Mouse (Mus musculus) urinary bladder, adult 18-20 months (tissue): ENCODE results near the gene Zbtb16.

Experiments used
- DNase-seq, 2 experiments: peaks; one replicate each; pipeline ENCODE4 v3.0.0; 2022; ENCODE audit warnings: low spot score in 2 of 2, mixed read lengths in 2 of 2

Gene Zbtb16

DNA sequence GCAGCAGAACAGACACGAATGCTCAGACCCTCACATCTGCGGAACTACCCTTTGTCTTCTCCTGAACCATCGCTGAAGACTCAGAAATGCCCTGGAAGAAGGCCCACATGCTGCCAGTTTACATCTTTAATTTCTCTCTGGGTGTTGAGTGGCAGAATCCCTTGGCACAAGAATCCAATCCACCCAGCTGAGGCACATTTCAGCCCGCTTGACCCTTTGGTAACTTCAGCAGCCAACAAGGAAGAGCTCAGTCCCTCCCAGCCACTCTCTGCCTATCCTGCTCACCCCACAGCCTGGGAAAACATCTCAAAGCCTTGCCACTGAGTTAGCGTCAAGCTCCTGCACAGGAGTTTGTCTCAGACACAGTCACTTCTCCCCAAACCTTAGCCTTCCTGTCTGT, 162.2 kb downstream of the Zbtb16 start:
- no peak for DNase-seq

DNA sequence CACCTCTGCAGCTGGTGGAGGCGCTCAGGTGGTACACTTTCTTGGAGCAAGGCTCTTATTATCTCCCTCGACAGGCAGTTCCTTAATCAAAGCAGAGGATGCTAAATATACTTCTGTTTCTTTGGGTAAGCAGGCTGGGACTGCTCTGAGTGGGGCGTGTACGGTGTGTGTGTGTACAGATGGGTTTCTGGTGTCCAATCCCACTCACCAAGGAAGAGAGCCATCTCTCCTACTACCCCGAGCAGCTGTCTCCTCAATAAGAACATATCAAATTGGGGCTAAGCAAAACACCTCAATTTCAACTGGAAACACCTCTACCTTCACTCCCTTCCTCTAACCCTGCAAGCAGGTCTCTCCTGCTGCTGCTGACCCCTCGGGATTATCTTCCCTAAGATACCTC, 162.8 kb downstream of the Zbtb16 start:
- DNase-seq, result no peak

DNA sequence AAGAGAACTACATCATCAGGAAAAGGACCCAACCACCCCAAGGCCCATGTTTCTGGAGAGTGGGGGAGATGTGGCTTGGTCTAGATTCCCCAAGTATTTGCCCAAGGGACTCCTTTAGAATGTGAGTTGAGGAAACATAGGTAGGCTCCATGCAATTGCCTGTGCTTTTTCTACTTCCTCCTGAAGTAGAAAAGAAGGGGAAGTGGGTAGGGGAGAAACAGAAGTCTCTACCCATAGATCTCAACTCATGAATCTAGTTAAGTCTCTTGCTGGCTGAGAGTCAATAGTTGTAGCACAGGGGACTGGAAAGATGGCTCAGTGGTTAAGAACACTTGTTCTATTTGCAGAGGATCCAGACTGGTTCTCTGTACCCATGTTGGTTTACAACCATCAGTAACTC, 164.2 kb downstream of the Zbtb16 start:
- DNase-seq, result no peak

DNA sequence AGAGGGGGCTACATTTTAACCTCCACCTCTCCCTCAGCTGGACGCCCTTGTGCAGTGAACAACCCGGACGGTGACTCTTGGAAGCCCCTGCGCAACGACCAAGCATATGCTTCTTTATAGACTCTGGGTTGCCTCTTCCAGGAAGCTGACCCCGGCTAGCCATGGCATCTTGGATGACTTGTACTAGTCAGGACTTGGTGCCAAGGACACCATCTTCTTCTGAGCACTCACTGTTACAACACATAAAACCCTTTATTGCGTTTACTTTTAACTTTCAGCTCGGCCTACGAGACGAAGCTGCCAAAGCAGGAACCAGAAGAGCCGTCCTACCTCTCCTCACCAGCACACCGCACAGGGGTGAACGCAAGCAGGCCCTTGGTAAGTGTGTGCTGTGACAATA, 165.9 kb downstream of the Zbtb16 start:
- no peak for DNase-seq

GRCm38 (mm10) chr9:48669672-48670071, 166.3 kb downstream of the Zbtb16 start:
- no peak for DNase-seq

- DNase-seq, result no peak
These were observed 169.3 kb downstream of the Zbtb16 start for GRCm38 (mm10) chr9:48666702-48667101.

- no peak for DNase-seq
These were observed 173.0 kb downstream of the Zbtb16 start for GRCm38 (mm10) chr9:48663052-48663433.

GRCm38 (mm10) chr9:48662361-48663051, 173.5 kb downstream of the Zbtb16 start:
- no peak for DNase-seq

DNA sequence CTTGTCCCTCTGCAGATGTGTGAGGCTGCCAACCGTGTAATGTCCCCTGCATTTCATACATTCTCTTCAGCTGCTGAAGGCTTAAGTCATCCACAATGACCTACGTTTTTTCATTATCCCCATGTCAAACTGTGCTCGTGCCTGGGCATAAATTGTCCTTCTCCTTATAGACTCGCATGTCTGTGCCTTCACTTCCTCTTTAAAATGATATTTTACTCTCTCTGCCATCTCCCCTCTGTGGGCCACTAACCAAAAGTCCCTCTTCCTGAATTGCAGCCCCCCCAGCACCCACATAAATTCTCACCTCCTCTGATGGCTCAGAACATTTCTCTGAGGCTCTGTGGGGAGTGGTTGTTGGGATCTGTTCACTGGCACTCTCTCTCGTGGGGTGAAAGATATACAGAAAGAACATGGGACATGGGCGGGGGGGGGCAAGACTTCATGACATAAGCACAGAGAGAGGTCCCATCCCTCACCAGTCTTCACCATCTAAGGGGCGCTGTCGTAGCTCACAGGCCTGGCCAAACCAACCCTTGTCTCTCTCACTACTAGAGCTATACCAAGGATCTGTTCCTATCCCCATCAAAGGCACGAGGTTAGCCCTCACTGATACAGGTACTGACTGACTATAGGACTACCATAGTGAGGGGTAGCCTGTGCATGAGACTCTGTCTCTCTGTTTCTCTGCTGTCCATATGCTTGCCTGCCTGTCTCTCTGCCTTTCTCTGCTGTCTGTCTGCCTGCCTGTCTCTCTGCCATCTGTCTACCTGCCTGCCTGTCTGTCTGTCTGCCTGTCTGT, 174.6 kb downstream of the Zbtb16 start:
- DNase-seq, result no peak

DNA sequence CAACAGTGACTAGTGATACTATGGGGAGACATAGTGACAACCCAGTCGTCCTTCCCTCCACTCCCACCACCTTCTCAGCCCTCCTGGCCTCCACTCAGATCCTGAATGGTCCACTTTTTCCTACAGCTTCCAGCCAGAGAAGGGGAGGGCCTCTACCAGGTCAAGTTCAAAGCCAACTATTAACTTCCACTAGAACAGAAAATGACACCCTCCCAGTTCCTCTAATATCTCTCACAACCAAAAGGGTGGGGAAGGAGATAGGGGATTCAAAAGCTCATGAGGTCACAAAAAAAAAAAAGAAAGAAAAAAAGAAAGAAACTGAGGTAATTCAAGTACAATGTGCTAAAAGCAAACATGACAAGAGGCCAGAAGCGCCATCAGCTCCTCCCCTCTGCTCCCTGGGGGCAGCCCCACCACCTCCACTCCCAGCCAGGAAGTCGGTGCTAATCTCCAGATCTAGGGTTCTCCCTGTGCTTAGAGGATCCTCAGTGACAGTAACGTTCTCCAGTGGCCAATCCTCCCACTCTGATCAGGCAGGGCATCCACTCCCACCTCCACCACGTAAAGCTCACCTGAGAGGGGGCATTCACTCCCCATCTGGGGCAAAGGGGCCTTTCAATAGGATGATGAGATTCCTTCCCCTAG, 180.4 kb downstream of the Zbtb16 start:
- DNase-seq, result no peak

- no peak for DNase-seq
These were observed 181.3 kb downstream of the Zbtb16 start for GRCm38 (mm10) chr9:48654730-48655129.

GRCm38 (mm10) chr9:48653399-48654070, 182.5 kb downstream of the Zbtb16 start:
- no peak for DNase-seq

GRCm38 (mm10) chr9:48652026-48652425, 184.0 kb downstream of the Zbtb16 start:
- DNase-seq, result no peak

GRCm38 (mm10) chr9:48650846-48651245, 185.2 kb downstream of the Zbtb16 start:
- no peak for DNase-seq

DNA sequence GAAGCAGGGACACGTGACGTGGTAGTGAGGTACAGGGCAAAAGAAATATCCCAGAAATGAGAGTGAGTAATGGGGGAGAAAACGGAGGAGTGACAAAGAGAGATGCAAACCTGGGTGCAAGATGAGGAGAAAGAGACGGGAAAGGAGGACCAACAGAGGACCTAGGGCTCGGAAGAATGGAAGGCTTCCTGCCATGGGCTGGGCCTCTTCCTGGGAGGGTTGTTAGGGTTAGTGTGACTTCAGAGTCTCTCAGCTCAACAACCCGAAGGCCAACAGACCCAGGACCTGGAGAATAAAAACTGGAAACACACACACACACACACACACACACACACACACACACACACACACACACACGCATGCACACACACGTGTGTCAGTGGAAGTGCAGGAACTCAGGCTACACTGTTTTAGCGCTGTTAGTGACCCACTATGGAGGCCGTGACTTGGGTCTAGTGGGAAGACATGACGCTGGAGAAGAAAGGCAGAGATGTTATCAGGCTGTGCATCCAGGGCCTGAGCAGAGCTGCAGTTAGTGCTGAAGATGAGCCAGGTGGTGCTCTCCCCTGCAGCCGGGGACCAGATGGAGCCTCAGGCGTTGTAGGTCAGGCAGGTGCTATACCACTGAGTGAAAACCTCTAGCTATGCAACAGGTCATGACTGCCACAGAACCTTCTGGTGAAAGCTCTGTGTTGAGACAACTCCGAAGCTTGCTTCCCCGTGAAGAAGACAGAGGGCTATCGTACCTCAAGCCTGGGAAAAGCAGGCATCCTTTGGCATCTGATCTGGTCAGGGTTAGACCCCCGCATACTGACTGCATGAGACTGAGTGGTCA, 186.0 kb downstream of the Zbtb16 start:
- DNase-seq, result no peak

- peak in 1 of 2 experiments; percentile 56 for DNase-seq
These were observed 186.8 kb downstream of the Zbtb16 start for GRCm38 (mm10) chr9:48649098-48649766.

GRCm38 (mm10) chr9:48648285-48649097, 187.5 kb downstream of the Zbtb16 start:
- no peak for DNase-seq

- no peak for DNase-seq
These were observed 188.3 kb downstream of the Zbtb16 start for GRCm38 (mm10) chr9:48647648-48648284.
